Comparison of ENCODE assay signal across 10 mouse cellular contexts in the genomic region with DNA sequence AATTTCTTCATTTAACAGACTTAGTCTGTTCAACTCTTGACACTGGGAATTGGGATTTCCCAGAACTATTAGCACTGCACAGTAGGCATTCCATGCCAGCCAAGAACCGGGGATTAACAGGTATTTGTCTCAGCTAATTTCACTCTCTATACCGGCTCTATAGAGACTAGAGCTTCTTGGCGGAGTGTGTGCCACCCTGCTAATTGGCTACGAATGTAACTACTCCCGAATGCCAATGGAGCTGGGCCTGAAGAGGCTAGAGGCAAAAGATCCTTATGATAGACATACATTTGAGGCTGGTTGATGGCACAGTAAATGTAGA.
A peak's percentile ranks its signal among the peaks of the same experiment; 100 is the strongest.
DNase-seq lines count a peak whose midpoint lies in the region; ATAC-seq lines count a peak whose summit lies in the region.
"Had no signal": no experiment of that assay in that cellular context is flagged by ENCODE, and none has a peak within 500 bp of the region (broad histone marks: within the 10 kb centered on the region; RNA-seq: fewer than 3 reads in every experiment).

No protein-coding gene starts in this region.

- WGBS in neural tube, embryonic 12.5 days, result 56% methylated on average over 5 of the region's 5 CpGs
- WGBS in midbrain, embryonic 11.5 days, result 35% methylated on average over 5 of the region's 5 CpGs
- WGBS in kidney, embryonic 16.5 days, result 51% methylated on average over 5 of the region's 5 CpGs

- no peak overlapping the region for H3K27ac ChIP-seq in neural tube, embryonic 12.5 days
- no peak overlapping the region for H3K27ac ChIP-seq in midbrain, embryonic 11.5 days (ENCODE audit: low read depth, low read length)
- no peak overlapping the region for H3K27ac ChIP-seq in kidney, embryonic 16.5 days (ENCODE audit: low read length)
- H3K27ac ChIP-seq: gastrocnemius, adult 2 months; limb, embryonic 12.5 days had no signal

- H3K9me3 ChIP-seq in neural tube, embryonic 12.5 days, result no peaks in the 10 kb centered on the region
- H3K9me3 ChIP-seq in midbrain, embryonic 11.5 days (ENCODE audit: control insufficient read depth, low read length), result no peaks in the 10 kb centered on the region
- no peaks in the 10 kb centered on the region for H3K9me3 ChIP-seq in kidney, embryonic 16.5 days (ENCODE audit: low read length)
- H3K9me3 ChIP-seq: limb, embryonic 12.5 days had no signal

- peak; percentile 7 to 29 for DNase-seq in cerebellum, postnatal 10 days
- DNase-seq in cerebellum, postnatal 36 days, result no peak
- DNase-seq in neural tube, embryonic 10.5 days (ENCODE audit: extremely low spot score, low spot score), result no peak
- no peak for DNase-seq in midbrain, embryonic 11.5 days (ENCODE audit: low spot score, missing footprints)
- no peak for DNase-seq in urinary bladder, adult 2 months (ENCODE audit: low spot score)

- H3K27me3 ChIP-seq in neural tube, embryonic 12.5 days (replicated peaks), result no peaks in the 10 kb centered on the region
- H3K27me3 ChIP-seq in midbrain, embryonic 11.5 days (ENCODE audit: control insufficient read depth, insufficient read depth, low read length), result no peaks in the 10 kb centered on the region
- peaks cover 4% of the 10 kb centered on the region; the same call in 1 of the 2 replicates for H3K27me3 ChIP-seq in kidney, embryonic 16.5 days (ENCODE audit: insufficient read depth, low read length)

- no peak overlapping the region for H3K9ac ChIP-seq in neural tube, embryonic 12.5 days
- no peak overlapping the region for H3K9ac ChIP-seq in midbrain, embryonic 11.5 days (ENCODE audit: low read length)
- no peak overlapping the region for H3K9ac ChIP-seq in kidney, embryonic 16.5 days (replicated peaks; ENCODE audit: low read length)
- H3K9ac ChIP-seq: limb, embryonic 12.5 days had no signal

- H3K36me3 ChIP-seq in neural tube, embryonic 12.5 days, result no peaks in the 10 kb centered on the region
- H3K36me3 ChIP-seq in midbrain, embryonic 11.5 days (ENCODE audit: control insufficient read depth, insufficient read depth, low read length), result no peaks in the 10 kb centered on the region
- no peaks in the 10 kb centered on the region for H3K36me3 ChIP-seq in kidney, embryonic 16.5 days (ENCODE audit: insufficient read depth, low read length)
- H3K36me3 ChIP-seq: limb, embryonic 12.5 days had no signal

- H3K4me1 ChIP-seq in neural tube, embryonic 12.5 days, result no peaks in the 10 kb centered on the region
- H3K4me1 ChIP-seq in midbrain, embryonic 11.5 days (ENCODE audit: control insufficient read depth, insufficient read depth, low read length), result no peaks in the 10 kb centered on the region
- no peaks in the 10 kb centered on the region for H3K4me1 ChIP-seq in kidney, embryonic 16.5 days (ENCODE audit: insufficient read depth, low read length)
- H3K4me1 ChIP-seq: limb, embryonic 12.5 days had no signal

- peak overlapping the region; percentile 47; the same call in 1 of the 2 replicates for H3K4me2 ChIP-seq in neural tube, embryonic 12.5 days (replicated peaks)
- H3K4me2 ChIP-seq in midbrain, embryonic 11.5 days, result peak overlapping the region; percentile 23; the same call in 1 of the 2 replicates
- H3K4me2 ChIP-seq in kidney, embryonic 16.5 days (replicated peaks; ENCODE audit: low read depth, low read length), result no peak overlapping the region

- ATAC-seq in neural tube, embryonic 12.5 days (ENCODE audit: low FRiP score, low read depth), result no peak
- ATAC-seq in midbrain, embryonic 11.5 days (ENCODE audit: low FRiP score), result no peak
- no peak for ATAC-seq in kidney, embryonic 16.5 days (ENCODE audit: low FRiP score, low TSS enrichment)
- no peak for ATAC-seq in granulocyte monocyte progenitor cell, adult 5-6 weeks (replicated peaks; ENCODE audit: poor library complexity, severe bottlenecking)

- H3K4me3 ChIP-seq in neural tube, embryonic 12.5 days, result no peak overlapping the region
- H3K4me3 ChIP-seq in midbrain, embryonic 11.5 days (ENCODE audit: low read depth, low read length), result no peak overlapping the region
- H3K4me3 ChIP-seq in kidney, embryonic 16.5 days (ENCODE audit: low read length), result no peak overlapping the region
- H3K4me3 ChIP-seq: limb, embryonic 12.5 days had no signal

Comparison
In these comparisons a context has a peak if more than half of its experiments do, and no peak if none do; other contexts are left out.
1. DNase-seq: peak in cerebellum, postnatal 10 days (2 of 2); none in cerebellum, postnatal 36 days (0 of 2), neural tube, embryonic 10.5 days (single experiment), midbrain, embryonic 11.5 days (single experiment) and urinary bladder, adult 2 months (single experiment).